Mouse (Mus musculus): Measurements from ENCODE around the gene Trappc5. TPM values are rescaled to one million over a fixed set of nuclear protein-coding genes. Genes with fewer than 3 reads are reported as not detected.

Gene Trappc5
- polyA plus RNA-seq, 1 experiment from 2014 or later: 27.6 TPM

GRCm38 (mm10) chr8:3711646-3712045, 35.5 kb downstream of the Trappc5 start:
- ATAC-seq (ENCODE audit: insufficient number of reproducible peaks, insufficient read depth, low FRiP score, low read depth): no peak
- WGBS: 33% methylated on average over 2 of the region's 2 CpGs
- Histone ChIP-seq H3K4me1 (ENCODE audit: control insufficient read depth in 2 of 2, insufficient read depth in 2 of 2, low read length in 2 of 2) (no peaks in the 10 kb centered on the region; a peak in 1 of 4 replicates), H3K36me3 (ENCODE audit: control insufficient read depth, insufficient read depth, low read length) (no peaks in the 10 kb centered on the region), H3K9ac (ENCODE audit: low read length) (no peak overlapping the region), H3K27ac (replicated peaks in 1 of 2; ENCODE audit: control insufficient read depth in 1 of 2, insufficient read depth in 1 of 2, low read depth in 2 of 2, low read length in 2 of 2) (no peak overlapping the region; a peak in 2 of 4 replicates), H3K9me3 (ENCODE audit: control insufficient read depth, low read length) (no peaks in the 10 kb centered on the region), H3K4me2 (ENCODE audit: low read length) (no peak overlapping the region), H3K4me3 (ENCODE audit: control insufficient read depth in 1 of 2, insufficient read depth in 1 of 2, low read depth in 1 of 2, low read length in 2 of 2) (no peak overlapping the region), H3K27me3 (ENCODE audit: control insufficient read depth, insufficient read depth, low read length) (no peaks in the 10 kb centered on the region)

- 37% methylated on average over 12 of the region's 12 CpGs for WGBS
- no peak overlapping the region; a peak in 1 of 4 replicates for H3K27ac ChIP-seq (replicated peaks in 1 of 2; ENCODE audit: control insufficient read depth in 1 of 2, insufficient read depth in 1 of 2, low read depth in 2 of 2, low read length in 2 of 2)
These were observed 41.3 kb downstream of the Trappc5 start for GRCm38 (mm10) chr8:3717321-3717954.

GRCm38 (mm10) chr8:3718559-3718958, 42.5 kb downstream of the Trappc5 start:
- Histone ChIP-seq H3K4me2 (ENCODE audit: low read length) (no peak overlapping the region), H3K36me3 (ENCODE audit: control insufficient read depth, insufficient read depth, low read length) (no peaks in the 10 kb centered on the region), H3K9me3 (ENCODE audit: control insufficient read depth, low read length) (no peaks in the 10 kb centered on the region), H3K9ac (ENCODE audit: low read length) (no peak overlapping the region), H3K4me1 (ENCODE audit: control insufficient read depth in 2 of 2, insufficient read depth in 2 of 2, low read length in 2 of 2) (peaks cover 0 to 11% of the 10 kb centered on the region in 2 experiments; a peak in 2 of 4 replicates), H3K4me3 (ENCODE audit: control insufficient read depth in 1 of 2, insufficient read depth in 1 of 2, low read depth in 1 of 2, low read length in 2 of 2) (no peak overlapping the region), H3K27ac (replicated peaks in 1 of 2; ENCODE audit: control insufficient read depth in 1 of 2, insufficient read depth in 1 of 2, low read depth in 2 of 2, low read length in 2 of 2) (no peak overlapping the region), H3K27me3 (ENCODE audit: control insufficient read depth, insufficient read depth, low read length) (no peaks in the 10 kb centered on the region)
- 0 out of 2 replicates have a peak, but pooled peaks have one; percentile 28 for ATAC-seq (ENCODE audit: insufficient number of reproducible peaks, insufficient read depth, low FRiP score, low read depth)
- 19% methylated on average over 14 of the region's 14 CpGs for WGBS

More at GRCm38 (mm10) chr8:3717321-3717954, 41.3 kb downstream of the Trappc5 start:
- H3K4me3 ChIP-seq (ENCODE audit: control insufficient read depth in 1 of 2, insufficient read depth in 1 of 2, low read depth in 1 of 2, low read length in 2 of 2): no peak overlapping the region
- no peaks in the 10 kb centered on the region for H3K9me3 ChIP-seq (ENCODE audit: control insufficient read depth, low read length)
- peak; percentile 55 for ATAC-seq (ENCODE audit: insufficient number of reproducible peaks, insufficient read depth, low FRiP score, low read depth)
- H3K9ac ChIP-seq (ENCODE audit: low read length): no peak overlapping the region
- no peaks in the 10 kb centered on the region for H3K27me3 ChIP-seq (ENCODE audit: control insufficient read depth, insufficient read depth, low read length)
- no peaks in the 10 kb centered on the region for H3K36me3 ChIP-seq (ENCODE audit: control insufficient read depth, insufficient read depth, low read length)
- no peak overlapping the region for H3K4me2 ChIP-seq (ENCODE audit: low read length)
- H3K4me1 ChIP-seq (ENCODE audit: control insufficient read depth in 2 of 2, insufficient read depth in 2 of 2, low read length in 2 of 2): peaks cover 0 to 11% of the 10 kb centered on the region in 2 experiments; a peak in 2 of 4 replicates

- no peak within 1 kb of the TSS for H3K27ac ChIP-seq (replicated peaks in 1 of 2; ENCODE audit: control insufficient read depth in 1 of 2, insufficient read depth in 1 of 2, low read depth in 2 of 2, low read length in 2 of 2)
- 66% methylated on average over 5 of the region's 5 CpGs for WGBS
- ATAC-seq (ENCODE audit: insufficient number of reproducible peaks, insufficient read depth, low FRiP score, low read depth): no peak
- H3K36me3 ChIP-seq (ENCODE audit: control insufficient read depth, insufficient read depth, low read length): no peaks in the 10 kb centered on the region
- no peak within 1 kb of the TSS for H3K4me3 ChIP-seq (ENCODE audit: control insufficient read depth in 1 of 2, insufficient read depth in 1 of 2, low read depth in 1 of 2, low read length in 2 of 2)
- H3K9ac ChIP-seq (ENCODE audit: low read length): no peak within 1 kb of the TSS
- H3K27me3 ChIP-seq (ENCODE audit: control insufficient read depth, insufficient read depth, low read length): no peaks in the 10 kb centered on the region
- H3K4me2 ChIP-seq (ENCODE audit: low read length): no peak within 1 kb of the TSS
- no peaks in the 10 kb centered on the region for H3K9me3 ChIP-seq (ENCODE audit: control insufficient read depth, low read length)
- peaks cover 0 to 11% of the 10 kb centered on the region in 2 experiments; a peak in 2 of 4 replicates for H3K4me1 ChIP-seq (ENCODE audit: control insufficient read depth in 2 of 2, insufficient read depth in 2 of 2, low read length in 2 of 2)
These were observed 44.5 kb downstream of the Trappc5 start, which contains the start of gene Clec4g for GRCm38 (mm10) chr8:3720551-3720950. Clec4g (minus strand) TSS chr8:3720651.

GRCm38 (mm10) chr8:3721041-3721440, 44.9 kb downstream of the Trappc5 start:
- Histone ChIP-seq H3K27me3 (ENCODE audit: control insufficient read depth, insufficient read depth, low read length) (no peaks in the 10 kb centered on the region), H3K4me3 (ENCODE audit: control insufficient read depth in 1 of 2, insufficient read depth in 1 of 2, low read depth in 1 of 2, low read length in 2 of 2) (no peak overlapping the region), H3K27ac (replicated peaks in 1 of 2; ENCODE audit: control insufficient read depth in 1 of 2, insufficient read depth in 1 of 2, low read depth in 2 of 2, low read length in 2 of 2) (no peak overlapping the region), H3K36me3 (ENCODE audit: control insufficient read depth, insufficient read depth, low read length) (no peaks in the 10 kb centered on the region), H3K4me2 (ENCODE audit: low read length) (no peak overlapping the region), H3K9ac (ENCODE audit: low read length) (no peak overlapping the region), H3K9me3 (ENCODE audit: control insufficient read depth, low read length) (no peaks in the 10 kb centered on the region), H3K4me1 (ENCODE audit: control insufficient read depth in 2 of 2, insufficient read depth in 2 of 2, low read length in 2 of 2) (peaks cover 0 to 11% of the 10 kb centered on the region in 2 experiments; a peak in 2 of 4 replicates)
- no peak for ATAC-seq (ENCODE audit: insufficient number of reproducible peaks, insufficient read depth, low FRiP score, low read depth)
- 19% methylated on average over 1 of the region's 1 CpGs for WGBS

Other genes with a start within 250 kb of the Trappc5 start
- gene Pex11g, start 208.6 kb upstream of the Trappc5 start, polyA plus RNA-seq (2014; fragmentation: Nextera tagmentation; extraction: Ambion mirVana): 5.0 and 5.4 TPM in 2 replicates
- not detected in 2 replicates for gene Tex45, start 205.4 kb upstream of the Trappc5 start, polyA plus RNA-seq (2014; fragmentation: Nextera tagmentation; extraction: Ambion mirVana)
- gene Zfp358, start 183.2 kb upstream of the Trappc5 start, polyA plus RNA-seq (2014; fragmentation: Nextera tagmentation; extraction: Ambion mirVana): 11.5 and 17.4 TPM in 2 replicates
- gene Mcoln1, start 175.8 kb upstream of the Trappc5 start, polyA plus RNA-seq (2014; fragmentation: Nextera tagmentation; extraction: Ambion mirVana): 36.0 and 38.0 TPM in 2 replicates
- 11.1 and 15.8 TPM in 2 replicates for gene Pnpla6, start 160.9 kb upstream of the Trappc5 start, polyA plus RNA-seq (2014; fragmentation: Nextera tagmentation; extraction: Ambion mirVana)
- 5.1 and 8.5 TPM in 2 replicates for gene C330021F23Rik, start 108.3 kb upstream of the Trappc5 start, polyA plus RNA-seq (2014; fragmentation: Nextera tagmentation; extraction: Ambion mirVana)
- 1.6 and 2.9 TPM in 2 replicates for gene Camsap3, start 89.0 kb upstream of the Trappc5 start, polyA plus RNA-seq (2014; fragmentation: Nextera tagmentation; extraction: Ambion mirVana)
- gene Xab2, start 55.0 kb upstream of the Trappc5 start, polyA plus RNA-seq (2014; fragmentation: Nextera tagmentation; extraction: Ambion mirVana): 29.0 and 30.9 TPM in 2 replicates
- gene Pet100, start 54.8 kb upstream of the Trappc5 start, polyA plus RNA-seq (2014; fragmentation: Nextera tagmentation; extraction: Ambion mirVana): 113 and 114 TPM in 2 replicates
- not detected in 2 replicates for gene Pcp2, start 50.8 kb upstream of the Trappc5 start, polyA plus RNA-seq (2014; fragmentation: Nextera tagmentation; extraction: Ambion mirVana)
- gene Stxbp2, start 45.3 kb upstream of the Trappc5 start, polyA plus RNA-seq (2014; fragmentation: Nextera tagmentation; extraction: Ambion mirVana): 39.0 and 40.2 TPM in 2 replicates
- not detected in 2 replicates for gene Retn, start 20.5 kb upstream of the Trappc5 start, polyA plus RNA-seq (2014; fragmentation: Nextera tagmentation; extraction: Ambion mirVana)
- 0.18 and 0.22 TPM in 2 replicates for gene Mcemp1, start 10.5 kb upstream of the Trappc5 start, polyA plus RNA-seq (2014; fragmentation: Nextera tagmentation; extraction: Ambion mirVana)
- 8.1 and 10.0 TPM in 2 replicates for gene Fcor, start 3.9 kb upstream of the Trappc5 start, polyA plus RNA-seq (2014; fragmentation: Nextera tagmentation; extraction: Ambion mirVana)
- not detected in 2 replicates for gene Fcer2a, start 17.9 kb downstream of the Trappc5 start, polyA plus RNA-seq (2014; fragmentation: Nextera tagmentation; extraction: Ambion mirVana)
- gene Clec4g, start 44.4 kb downstream of the Trappc5 start, polyA plus RNA-seq (2014; fragmentation: Nextera tagmentation; extraction: Ambion mirVana): 4.3 and 6.0 TPM in 2 replicates
- not detected in 2 replicates for gene Cd209a, start 72.7 kb downstream of the Trappc5 start, polyA plus RNA-seq (2014; fragmentation: Nextera tagmentation; extraction: Ambion mirVana)
- not detected in 2 replicates for gene Cd209e, start 178.0 kb downstream of the Trappc5 start, polyA plus RNA-seq (2014; fragmentation: Nextera tagmentation; extraction: Ambion mirVana)
- gene Cd209d, start 202.3 kb downstream of the Trappc5 start, polyA plus RNA-seq (2014; fragmentation: Nextera tagmentation; extraction: Ambion mirVana): not detected in 2 replicates